Mouse (Mus musculus) MEL (cell line): ENCODE data around the gene Ccdc142.

ENCODE experiments used
- CHD2 ChIP-seq: IDR thresholded peaks from 2 replicates; pipeline ENCODE4 v1.6.1; 2011; ENCODE audit warnings: low read length, improper control_type of control experiment
- CTCF ChIP-seq, 3 experiments: IDR thresholded peaks in 2 of 3; conservative IDR thresholded peaks in 1 of 3; 2 replicates each; pipeline ENCODE4 v1.5.1; 2011 to 2012; ENCODE audit warnings: low read length in 3 of 3, low read depth in 2 of 3, mild to moderate bottlenecking in 2 of 3, improper control_type of control experiment in 1 of 3, inconsistent platforms in 1 of 3, mixed read lengths in 1 of 3, moderate library complexity in 1 of 3; ENCODE audit not compliant: control insufficient read depth in 1 of 3, insufficient read depth in 1 of 3, poor library complexity in 1 of 3, severe bottlenecking in 1 of 3
- MAFK ChIP-seq: IDR thresholded peaks from 2 replicates; pipeline ENCODE4 v1.6.1; 2011; ENCODE audit warnings: low read depth, mild to moderate bottlenecking, low read length, improper control_type of control experiment, borderline replicate concordance
- MAX ChIP-seq: IDR thresholded peaks from 2 replicates; pipeline ENCODE4 v1.6.1; 2011; ENCODE audit warnings: low read length, improper control_type of control experiment
- MYC ChIP-seq: IDR thresholded peaks from 2 replicates; pipeline ENCODE4 v1.6.1; 2011; ENCODE audit warnings: low read depth, mild to moderate bottlenecking, low read length, improper control_type of control experiment, moderate library complexity
- SMC3 ChIP-seq: IDR thresholded peaks from 2 replicates; pipeline ENCODE4 v1.6.1; 2011; ENCODE audit warnings: low read depth, low read length, improper control_type of control experiment
- TCF12 ChIP-seq: IDR thresholded peaks from 2 replicates; pipeline ENCODE4 v1.6.1; 2014; ENCODE audit warnings: low read depth, mild to moderate bottlenecking, inconsistent platforms, low read length, improper control_type of control experiment, moderate library complexity

DNA sequence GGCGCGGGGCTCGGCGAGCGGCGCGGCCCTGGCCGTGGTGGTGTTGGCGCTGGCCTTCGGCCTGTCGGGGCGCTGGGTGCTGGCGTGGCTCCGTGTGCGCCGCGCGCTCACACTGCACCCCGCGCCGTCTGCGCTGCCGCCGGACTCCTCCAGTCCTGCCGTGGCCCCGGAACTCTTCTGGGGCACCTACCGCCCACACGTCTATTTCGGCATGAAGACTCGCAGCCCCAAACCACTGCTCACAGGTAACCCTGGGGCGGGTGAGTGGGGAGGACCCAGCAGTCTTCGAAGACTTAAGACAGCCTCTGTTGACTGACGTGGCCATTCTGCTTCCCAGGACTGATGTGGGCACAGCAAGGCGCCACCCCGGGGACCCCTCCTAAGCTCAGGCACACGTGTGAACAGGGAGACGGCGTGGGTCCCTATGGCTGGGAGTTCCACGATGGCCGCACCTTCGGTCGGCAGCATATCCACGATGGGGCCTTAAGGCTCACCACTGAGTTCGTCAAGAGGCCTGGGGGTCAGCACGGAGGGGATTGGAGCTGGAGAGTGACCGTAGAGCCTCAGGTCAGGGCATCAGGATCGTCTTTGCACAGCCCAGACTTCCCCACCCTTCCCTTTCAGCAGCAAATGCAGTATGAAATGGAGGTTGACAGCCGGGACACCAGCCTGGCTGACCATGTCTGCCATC lies 14.4 kb downstream of the Ccdc142 start:
- TF ChIP-seq SMC3 = no peak
- TF ChIP-seq MAX = no peak; the same call in 1 of the 2 replicates
- no peak for TF ChIP-seq CTCF (IDR thresholded peaks at IDR 0.05 in 2 of 3, conservative IDR thresholded peaks at IDR 0.05 in 1 of 3; ENCODE audit: control insufficient read depth in 1 of 3, insufficient read depth in 1 of 3, low read depth in 2 of 3, low read length in 3 of 3, poor library complexity in 1 of 3, severe bottlenecking in 1 of 3)
- TF ChIP-seq MYC = peak; percentile 63; the same call in 1 of the 2 replicates
- TF ChIP-seq TCF12 = no peak
- TF ChIP-seq MAFK = no peak
- TF ChIP-seq CHD2 = no peak
